Mouse (Mus musculus) CH12.LX (cell line): Measurements from ENCODE around the gene Ccdc146.
"Not testable (repeated sequence)": the region's sequence is repeated elsewhere in the genome, so short reads cannot be mapped to it uniquely, and the experiment has no call there.

Source experiments
- CTCF ChIP-seq, 2 experiments: IDR thresholded peaks in 1 of 2; conservative IDR thresholded peaks in 1 of 2; 2 replicates each; pipeline ENCODE4 v1.5.1; 2011 to 2012; ENCODE audit warnings: low read depth in 2 of 2, low read length in 2 of 2, improper control_type of control experiment in 1 of 2, inconsistent platforms in 1 of 2, mild to moderate bottlenecking in 1 of 2, moderate library complexity in 1 of 2
- POLR2A ChIP-seq: IDR thresholded peaks from 2 replicates; pipeline ENCODE4 v1.6.1; 2011; ENCODE audit warnings: low read depth, mild to moderate bottlenecking, improper control_type of control experiment, low read length
- ZC3H11A ChIP-seq: IDR thresholded peaks from 2 replicates; pipeline ENCODE4 v1.6.1; 2012; ENCODE audit warnings: low read depth, mild to moderate bottlenecking, inconsistent platforms, low read length, improper control_type of control experiment

GRCm38 (mm10) chr5:21342265-21342664, 82.2 kb downstream of the Ccdc146 start:
- not testable (repeated sequence) for TF ChIP-seq POLR2A; CTCF (conservative IDR thresholded peaks at IDR 0.05 in 1 of 2, IDR thresholded peaks at IDR 0.05 in 1 of 2; ENCODE audit: low read depth in 2 of 2, low read length in 2 of 2); ZC3H11A
